Mouse (Mus musculus) MEL (cell line): Measurements from ENCODE around the gene Cd274.

Experiments
- CTCF ChIP-seq, 3 experiments: IDR thresholded peaks in 2 of 3; conservative IDR thresholded peaks in 1 of 3; 2 replicates each; pipeline ENCODE4 v1.5.1; 2011 to 2012; ENCODE audit warnings: low read length in 3 of 3, low read depth in 2 of 3, mild to moderate bottlenecking in 2 of 3, improper control_type of control experiment in 1 of 3, inconsistent platforms in 1 of 3, mixed read lengths in 1 of 3, moderate library complexity in 1 of 3; ENCODE audit not compliant: control insufficient read depth in 1 of 3, insufficient read depth in 1 of 3, poor library complexity in 1 of 3, severe bottlenecking in 1 of 3
- KAT2A ChIP-seq: conservative IDR thresholded peaks from 2 replicates; pipeline ENCODE4 v1.6.1; 2012; ENCODE audit warnings: low read depth, low read length, improper control_type of control experiment, inconsistent platforms
- MAFK ChIP-seq: IDR thresholded peaks from 2 replicates; pipeline ENCODE4 v1.6.1; 2011; ENCODE audit warnings: low read depth, mild to moderate bottlenecking, low read length, improper control_type of control experiment, borderline replicate concordance
- POLR2A ChIP-seq, 2 experiments: IDR thresholded peaks; 2 replicates each; pipeline ENCODE4 v1.6.1; 2011 to 2012; ENCODE audit warnings: low read length in 2 of 2, mild to moderate bottlenecking in 2 of 2, control low read depth in 1 of 2, improper control_type of control experiment in 1 of 2, low read depth in 1 of 2, moderate library complexity in 1 of 2; ENCODE audit not compliant: control insufficient read depth in 1 of 2, insufficient read depth in 1 of 2, poor library complexity in 1 of 2

DNA sequence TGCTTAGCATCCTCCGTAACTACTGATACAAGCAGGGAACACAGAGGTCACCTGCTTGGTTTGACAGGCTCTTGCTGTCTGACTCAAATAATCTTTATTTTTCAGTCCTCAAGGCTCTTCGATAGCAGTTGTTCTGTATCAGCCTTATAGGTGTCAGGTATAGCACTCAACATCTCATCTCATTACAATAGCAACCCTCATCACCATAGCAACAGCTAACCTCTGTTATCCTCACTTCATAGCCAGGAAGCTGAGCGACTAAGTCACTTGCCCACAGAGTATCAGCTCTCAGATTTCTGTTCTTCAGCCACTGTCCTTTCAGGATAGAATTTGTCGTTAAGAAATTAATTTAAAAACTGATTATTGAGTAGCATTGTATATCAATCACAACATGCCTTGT is 18.6 kb downstream of the Cd274 start:
- TF ChIP-seq CTCF (IDR thresholded peaks at IDR 0.05 in 2 of 3, conservative IDR thresholded peaks at IDR 0.05 in 1 of 3; ENCODE audit: control insufficient read depth in 1 of 3, insufficient read depth in 1 of 3, low read depth in 2 of 3, low read length in 3 of 3, poor library complexity in 1 of 3, severe bottlenecking in 1 of 3) (no peak), KAT2A (no peak), MAFK (no peak), POLR2A (IDR thresholded peaks at IDR 0.05; ENCODE audit: control insufficient read depth in 1 of 2, insufficient read depth in 1 of 2, low read depth in 1 of 2, low read length in 2 of 2, poor library complexity in 1 of 2) (no peak)
